Mouse (Mus musculus) small intestine, adult 2 months (tissue): Measurements from ENCODE around the gene Spi1.

ENCODE experiments used
- CTCF ChIP-seq: fragments of 200-500 bp; IDR thresholded peaks from 2 replicates; pipeline ENCODE4 v1.5.1; 2012; ENCODE audit warnings: low read depth, mild to moderate bottlenecking, control low read depth, inconsistent platforms, low read length, moderate library complexity, mixed read lengths; ENCODE audit not compliant: insufficient replicate concordance, insufficient read length; ENCODE audit errors: extremely low read depth
- POLR2A ChIP-seq: fragments of 200-500 bp; IDR thresholded peaks from 2 replicates; pipeline ENCODE4 v1.6.1; 2012; ENCODE audit warnings: low read depth, mild to moderate bottlenecking, control low read depth, inconsistent platforms, low read length, moderate library complexity

DNA sequence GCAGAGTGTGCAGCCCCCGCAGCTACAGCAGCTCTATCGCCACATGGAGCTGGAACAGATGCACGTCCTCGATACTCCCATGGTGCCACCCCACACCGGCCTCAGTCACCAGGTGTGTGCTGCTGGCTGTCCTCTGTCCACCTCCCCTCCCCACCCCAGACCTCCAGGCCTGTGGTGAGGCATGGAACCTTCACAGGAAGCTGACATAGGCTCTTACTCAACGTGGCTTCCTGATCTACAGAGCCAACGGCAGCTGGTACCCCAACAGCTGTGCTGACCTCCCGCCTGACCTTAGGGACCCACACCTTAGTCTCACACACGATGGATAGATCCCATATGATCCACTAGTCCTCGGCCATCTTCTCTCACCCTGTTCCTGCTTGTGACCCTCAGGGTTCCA, 31.1 kb downstream of the Spi1 start:
- TF ChIP-seq POLR2A (no peak), CTCF (no peak)
